8 mouse cellular contexts compared by ENCODE assay signal in the genomic region with DNA sequence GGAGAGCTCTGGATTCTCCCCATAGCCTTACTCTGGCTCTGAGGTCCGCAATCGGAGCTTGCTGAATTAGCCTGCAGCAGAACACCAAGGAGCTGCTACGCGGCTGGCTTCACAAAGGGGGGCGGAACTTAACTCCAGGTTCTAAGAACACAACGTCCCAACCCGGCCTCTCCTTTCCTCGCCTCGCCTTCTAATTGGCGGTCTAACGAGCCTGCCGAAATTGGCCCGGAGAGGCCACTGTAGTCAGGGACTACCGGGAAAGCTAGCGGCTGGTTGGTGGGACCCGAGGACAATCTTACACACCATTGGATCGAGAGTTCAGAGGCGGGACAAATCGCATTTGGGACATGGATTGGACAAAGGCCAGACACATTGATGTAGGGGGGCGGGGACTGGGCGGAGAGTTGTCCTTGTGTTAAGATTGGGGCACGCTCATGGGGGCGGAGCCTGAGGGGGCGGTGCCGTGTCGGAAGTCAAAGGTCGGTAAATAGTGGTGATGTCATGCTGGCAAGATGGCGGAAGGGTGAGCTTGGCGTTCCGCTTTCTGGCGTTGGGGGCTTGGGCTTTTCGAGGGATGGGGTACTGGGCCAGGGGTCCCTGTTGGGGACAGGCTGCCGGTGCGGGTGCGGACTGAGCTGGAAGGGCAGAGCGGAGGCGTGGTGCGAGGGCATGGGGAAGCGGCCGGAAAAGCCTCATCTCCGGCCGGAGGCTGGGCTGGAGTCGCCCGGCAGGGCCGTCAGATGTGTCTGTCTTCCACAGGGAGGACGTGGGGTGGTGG. TPM values are rescaled to one million over a fixed set of nuclear protein-coding genes. Genes with fewer than 3 reads are reported as not detected.
A peak's percentile ranks its signal among the peaks of the same experiment; 100 is the strongest.
DNase-seq lines count a peak whose midpoint lies in the region; ATAC-seq and TF ChIP-seq lines count a peak whose summit lies in the region.

A gene (plus strand): TSS at position 399 of the 778 bp plus-strand sequence.

- peak; percentile 84 for TF ChIP-seq POLR2A in cortical plate, adult 2 months (IDR thresholded peaks at IDR 0.05; ENCODE audit: extremely low read depth, insufficient read depth, low read length)

- peak within 1 kb of the TSS; percentile 53 for H3K4me3 ChIP-seq in cortical plate, adult 2 months (ENCODE audit: insufficient read depth, low read length)
- peak within 1 kb of the TSS; percentile 99 for H3K4me3 ChIP-seq in megakaryocyte, embryonic 14.5 days (replicated peaks)

- no peaks in the 10 kb centered on the region for H3K27me3 ChIP-seq in megakaryocyte, embryonic 14.5 days (replicated peaks)

- peaks cover 39% of the 10 kb centered on the region for H3K36me3 ChIP-seq in megakaryocyte, embryonic 14.5 days (replicated peaks; ENCODE audit: low read length)

- TF ChIP-seq CTCF in cortical plate, adult 2 months (IDR thresholded peaks at IDR 0.05; ENCODE audit: extremely low read depth, insufficient read depth, low read length), result no peak

- H3K27ac ChIP-seq in cortical plate, adult 2 months (ENCODE audit: insufficient read depth, low read length), result 0 out of 2 replicates have a peak within 1 kb of the TSS, but pooled peaks have one; percentile 1

- no peaks in the 10 kb centered on the region for H3K9me3 ChIP-seq in megakaryocyte, embryonic 14.5 days

- ATAC-seq in activated CD4-positive, CD25-positive, alpha-beta regulatory T cell, adult 4 months, result peak; percentile 95

- peak; percentile 100 for DNase-seq in gastrocnemius, adult 8-10 months (ENCODE audit: low spot score in 2 of 2)
- DNase-seq in hindlimb bud, embryonic 11.5 days (ENCODE audit: extremely low spot score, low read depth, low spot score), result peak; percentile 98
- DNase-seq in left cerebral cortex, adult 8-10 months (ENCODE audit: low spot score in 2 of 2), result peak; percentile 97 to 100
- DNase-seq in right cerebral cortex, postnatal 10 days (ENCODE audit: low spot score in 2 of 2), result peak; percentile 99 to 100
- peak; percentile 97 for DNase-seq in urinary bladder, postnatal 25 days (ENCODE audit: low spot score)

- H3K4me1 ChIP-seq in cortical plate, adult 2 months (ENCODE audit: control insufficient read depth, insufficient read depth, low read length), result no peaks in the 10 kb centered on the region
- peaks cover 37% of the 10 kb centered on the region for H3K4me1 ChIP-seq in megakaryocyte, embryonic 14.5 days

RNA-seq across cellular contexts. Expression of the gene that starts here (rescaled TPM):
- 10 to 100 TPM; 22.7 to 24.8 TPM for polyA plus RNA-seq in activated CD4-positive, CD25-positive, alpha-beta regulatory T cell, adult 4 months (2017; shearing (Covaris generic))
- polyA plus RNA-seq in cortical plate, adult 2 months (2012; rRNA removed), result 27.9 and 28.3 TPM in 2 replicates
- 10 to 100 TPM; 37.3 to 42.5 (median 41.0) TPM for total RNA-seq in gastrocnemius, adult 8-10 months (2022)
- total RNA-seq in left cerebral cortex, adult 8-10 months (2022), result 10 to 100 TPM; 54.0 to 70.8 (median 55.5) TPM
- 19.2 and 43.3 TPM in 2 replicates for polyA plus RNA-seq in megakaryocyte, embryonic 14.5 days (2012; ENCODE audit: insufficient read depth, low replicate concordance)

Comparison
In these comparisons a context has a peak if more than half of its experiments do, and no peak if none do; other contexts are left out.
1. Peak in every context shown above with its lines: DNase-seq, ATAC-seq, H3K4me3 ChIP-seq and H3K27ac ChIP-seq.